Mouse (Mus musculus) brown adipose tissue, adult 24 weeks (tissue): ENCODE measurements at regions not wholly inside any gene's neighbourhood (a gene's known extent, or its start where the extent isn't known, plus 50 kb on each side); places are given as distances from the start of the nearest gene placed in this dataset.

Experiments
- H3K27ac ChIP-seq: fragments of 200-500 bp; replicated peaks from 2 replicates; pipeline ENCODE4 v1.5.1; 2012; ENCODE audit warnings: low read depth, mild to moderate bottlenecking, low read length
- H3K4me1 ChIP-seq: fragments of 200-500 bp; 2 replicates; pipeline ENCODE4 v1.6.1; 2012; ENCODE audit warnings: low read length, mixed read lengths; ENCODE audit not compliant: control insufficient read depth, insufficient read depth, insufficient read length
- H3K4me3 ChIP-seq: fragments of 200-500 bp; 2 replicates; pipeline ENCODE4 v1.5.1; 2012; ENCODE audit warnings: low read depth, mild to moderate bottlenecking, low read length, moderate library complexity; ENCODE audit not compliant: insufficient read depth

DNA sequence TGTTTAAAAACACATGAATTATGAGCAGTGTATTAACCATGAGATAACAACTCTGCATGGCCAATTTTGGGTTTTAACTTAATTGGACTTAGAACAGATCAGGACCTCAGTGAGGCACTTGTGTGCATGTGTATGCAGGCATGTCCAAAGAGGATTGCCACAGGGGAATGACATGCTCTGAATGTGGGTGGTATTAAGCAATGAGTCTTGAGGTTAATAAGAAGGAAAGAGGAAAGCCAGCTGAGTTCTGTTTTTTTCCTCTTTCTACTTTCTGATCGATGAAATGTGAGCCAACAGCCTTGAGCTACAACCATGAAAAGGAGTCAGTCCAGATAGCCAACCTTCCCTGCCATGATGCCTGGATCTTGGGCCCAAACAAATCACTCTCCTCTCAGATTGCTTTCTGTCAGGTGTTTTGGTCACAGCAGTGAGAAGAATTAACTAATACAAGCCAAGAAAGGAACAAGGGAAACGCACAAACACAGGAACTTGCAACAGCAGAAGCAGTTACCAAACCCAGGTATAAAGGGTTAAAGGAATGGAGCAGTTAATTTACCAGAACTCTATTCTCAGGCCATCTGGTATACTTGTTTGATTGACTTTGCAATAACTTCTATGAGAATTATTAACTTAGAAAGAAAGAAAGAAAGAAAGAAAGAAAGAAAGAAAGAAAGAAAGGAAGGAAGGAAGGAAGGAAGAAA, 243.3 kb upstream of the Mmadhc start:
- Histone ChIP-seq H3K4me3 (no peak overlapping the region), H3K4me1 (no peaks in the 10 kb centered on the region), H3K27ac (no peak overlapping the region)

DNA sequence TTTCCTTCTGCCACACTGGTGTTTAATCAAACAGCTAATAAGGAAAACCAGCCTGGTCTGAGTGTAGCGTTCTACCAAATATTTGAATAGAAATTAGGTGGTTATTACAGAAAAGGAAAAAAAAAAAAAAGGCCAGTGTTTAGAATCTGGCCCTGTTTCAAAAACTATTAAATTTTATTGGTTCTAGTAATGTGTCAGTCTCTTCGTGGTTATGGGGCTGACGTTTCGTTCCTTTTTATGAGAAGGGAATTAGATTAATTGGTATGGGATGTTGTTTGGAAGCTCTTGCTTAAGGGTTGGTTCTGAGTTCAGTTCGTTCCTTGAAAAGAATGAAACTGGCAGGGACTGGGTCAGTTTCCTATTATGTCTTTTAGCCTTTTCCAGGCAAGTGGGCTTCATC, 241.5 kb upstream of the Mmadhc start:
- Histone ChIP-seq H3K4me3 (no peak overlapping the region), H3K27ac (no peak overlapping the region), H3K4me1 (no peaks in the 10 kb centered on the region)

DNA sequence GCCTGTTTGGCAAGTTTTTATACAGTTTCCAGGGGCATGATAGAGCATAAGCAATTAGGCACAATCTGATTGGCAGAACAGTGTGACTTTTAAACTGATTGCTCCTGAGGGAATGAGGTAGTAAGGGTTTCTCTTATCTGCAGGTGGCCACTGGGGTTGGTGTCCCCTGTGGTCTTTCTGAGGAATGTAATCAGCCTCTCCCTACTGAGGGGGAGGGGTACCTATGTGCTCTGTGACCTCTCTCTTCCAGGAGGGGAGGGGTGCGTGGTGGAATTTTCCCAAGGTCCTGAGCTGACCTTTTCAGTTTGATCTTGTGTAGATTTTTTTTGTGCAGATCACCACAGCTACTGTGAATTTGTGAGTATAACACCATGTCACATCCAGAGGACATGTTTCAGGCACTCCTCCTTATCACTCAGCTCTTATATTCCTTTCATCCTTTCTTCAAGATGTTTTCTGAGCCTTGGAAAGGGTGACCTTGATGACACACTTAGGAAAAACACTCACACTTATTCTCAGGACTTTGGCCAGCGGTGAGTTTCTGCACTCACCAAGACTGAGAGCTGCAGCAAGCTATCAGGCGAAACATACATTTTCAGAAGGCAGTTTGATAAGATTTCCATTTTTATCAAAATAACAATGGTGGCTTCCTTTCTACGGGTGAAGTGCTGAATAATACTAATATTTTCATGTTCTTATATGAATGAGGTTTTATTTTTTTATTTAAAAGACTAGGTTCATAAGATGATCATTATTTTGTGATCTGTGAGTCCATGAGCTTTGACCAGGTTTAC, 238.7 kb upstream of the Mmadhc start:
- no peaks in the 10 kb centered on the region for H3K4me1 ChIP-seq
- no peak overlapping the region for H3K4me3 ChIP-seq
- no peak overlapping the region for H3K27ac ChIP-seq

DNA sequence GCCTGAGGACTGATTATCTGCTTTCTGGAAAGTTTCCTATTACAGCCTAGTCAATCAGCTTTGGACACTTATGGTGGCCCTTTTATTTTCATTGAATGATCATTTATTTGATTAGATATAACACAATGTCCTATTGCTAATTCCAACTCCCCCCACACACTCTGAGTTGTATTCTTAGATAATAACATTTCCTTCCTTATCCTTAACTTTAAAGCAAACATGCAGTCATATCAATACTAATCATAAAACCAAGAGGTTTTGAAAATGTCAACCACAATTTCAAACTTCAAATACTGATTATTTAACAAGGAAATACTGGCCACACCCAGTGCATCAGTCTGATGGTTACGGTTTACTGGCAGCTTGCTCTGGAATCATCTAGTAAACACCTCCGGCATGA, 237.1 kb upstream of the Mmadhc start:
- H3K27ac ChIP-seq = no peak overlapping the region
- no peaks in the 10 kb centered on the region for H3K4me1 ChIP-seq
- H3K4me3 ChIP-seq = no peak overlapping the region

DNA sequence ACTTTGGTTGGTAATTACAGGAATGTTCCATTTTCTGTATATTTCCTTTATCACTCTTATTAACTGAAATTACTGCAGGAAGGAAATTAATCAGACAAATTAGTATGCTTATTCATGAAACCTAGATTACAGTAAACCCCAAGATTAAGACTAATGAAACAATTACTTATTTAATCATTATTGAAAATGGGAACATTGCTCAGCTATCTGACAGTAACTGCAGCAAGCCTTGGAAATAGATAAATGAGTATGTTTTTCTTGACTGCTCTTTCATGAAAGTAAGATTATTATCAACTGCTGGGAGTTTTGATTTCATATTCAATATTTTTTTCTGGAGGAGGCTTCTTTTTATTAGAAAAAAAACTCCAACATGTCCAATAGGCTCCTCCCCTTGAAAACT, 230.8 kb upstream of the Mmadhc start:
- H3K27ac ChIP-seq = no peak overlapping the region
- no peak overlapping the region for H3K4me3 ChIP-seq
- no peaks in the 10 kb centered on the region for H3K4me1 ChIP-seq

DNA sequence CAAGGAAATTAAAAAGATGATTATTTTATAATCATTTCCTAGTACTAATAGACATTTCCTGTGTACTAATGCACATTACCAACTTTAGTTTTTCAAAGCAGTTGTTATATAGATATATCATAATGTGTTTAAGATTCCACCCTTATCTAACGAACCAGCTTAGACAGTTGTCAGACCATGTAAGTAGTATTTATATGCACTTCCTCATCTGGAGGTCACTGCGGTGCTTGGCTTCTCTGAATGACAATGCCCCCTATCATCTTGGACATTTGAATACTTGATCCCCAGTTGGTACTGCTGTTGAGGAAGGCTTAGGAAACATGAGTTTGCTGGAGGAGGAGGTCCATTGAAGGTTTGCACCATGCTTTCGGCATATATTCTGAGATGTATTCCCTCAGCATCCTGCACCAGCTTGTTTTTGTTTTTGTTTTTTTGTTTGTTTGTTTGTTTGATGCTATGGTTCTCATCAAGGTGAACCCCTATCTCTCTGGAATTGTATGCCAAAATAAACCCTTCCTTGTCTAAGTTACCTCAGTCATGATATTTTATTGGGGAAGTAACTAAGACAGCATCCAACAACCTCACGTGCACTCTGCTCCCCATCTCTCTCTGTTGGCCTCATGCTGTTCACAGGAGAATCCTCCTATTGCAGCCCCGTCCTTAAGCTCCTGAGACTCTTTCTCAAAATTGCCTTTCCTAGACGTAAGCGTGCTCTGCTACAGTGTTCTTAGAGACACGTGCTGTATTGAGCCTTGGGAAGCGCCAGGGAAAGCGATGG, 228.4 kb upstream of the Mmadhc start:
- no peak overlapping the region for H3K27ac ChIP-seq
- no peaks in the 10 kb centered on the region for H3K4me1 ChIP-seq
- H3K4me3 ChIP-seq = no peak overlapping the region

DNA sequence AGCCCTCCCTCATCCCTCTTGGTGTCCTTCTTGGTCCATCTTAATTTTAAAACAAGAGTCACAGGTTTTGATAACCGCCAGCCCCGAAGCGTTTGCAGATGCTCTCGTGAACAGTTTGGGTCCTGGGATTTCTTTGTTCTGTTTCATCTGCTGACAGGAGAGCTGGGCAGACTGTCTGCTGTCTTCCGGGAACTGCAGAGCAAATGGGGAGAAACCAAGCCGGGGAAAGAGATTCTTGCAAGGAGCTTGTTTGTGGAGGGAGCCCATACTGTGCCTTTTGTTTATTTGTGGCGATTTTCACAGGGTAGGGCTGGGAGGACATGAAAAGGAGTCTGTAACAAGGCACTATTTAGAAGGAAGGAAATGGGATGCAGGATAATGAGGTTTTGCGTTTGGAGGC, 223.6 kb upstream of the Mmadhc start:
- H3K4me3 ChIP-seq = no peak overlapping the region
- H3K4me1 ChIP-seq = no peaks in the 10 kb centered on the region
- no peak overlapping the region for H3K27ac ChIP-seq

DNA sequence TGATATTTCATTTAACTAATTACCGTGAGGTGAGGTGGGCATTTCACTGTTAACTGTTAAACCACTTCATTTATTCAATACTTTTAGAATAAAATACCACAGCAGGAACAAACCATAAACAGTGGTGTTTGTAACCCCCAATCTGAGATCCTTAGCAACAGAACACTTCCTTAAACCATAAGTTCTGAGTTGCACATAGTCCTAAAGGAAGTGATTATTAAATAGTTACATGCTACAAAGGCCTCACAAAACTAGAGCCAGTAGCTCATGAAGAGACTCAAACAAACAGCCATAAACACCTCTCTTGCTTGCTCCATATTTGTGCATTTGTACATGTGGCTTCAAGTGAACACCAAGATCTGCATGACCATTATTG, 222.5 kb upstream of the Mmadhc start:
- Histone ChIP-seq H3K4me3 (no peak overlapping the region), H3K4me1 (no peaks in the 10 kb centered on the region), H3K27ac (peak overlapping the region; percentile 34; the same call in 1 of the 2 replicates)

DNA sequence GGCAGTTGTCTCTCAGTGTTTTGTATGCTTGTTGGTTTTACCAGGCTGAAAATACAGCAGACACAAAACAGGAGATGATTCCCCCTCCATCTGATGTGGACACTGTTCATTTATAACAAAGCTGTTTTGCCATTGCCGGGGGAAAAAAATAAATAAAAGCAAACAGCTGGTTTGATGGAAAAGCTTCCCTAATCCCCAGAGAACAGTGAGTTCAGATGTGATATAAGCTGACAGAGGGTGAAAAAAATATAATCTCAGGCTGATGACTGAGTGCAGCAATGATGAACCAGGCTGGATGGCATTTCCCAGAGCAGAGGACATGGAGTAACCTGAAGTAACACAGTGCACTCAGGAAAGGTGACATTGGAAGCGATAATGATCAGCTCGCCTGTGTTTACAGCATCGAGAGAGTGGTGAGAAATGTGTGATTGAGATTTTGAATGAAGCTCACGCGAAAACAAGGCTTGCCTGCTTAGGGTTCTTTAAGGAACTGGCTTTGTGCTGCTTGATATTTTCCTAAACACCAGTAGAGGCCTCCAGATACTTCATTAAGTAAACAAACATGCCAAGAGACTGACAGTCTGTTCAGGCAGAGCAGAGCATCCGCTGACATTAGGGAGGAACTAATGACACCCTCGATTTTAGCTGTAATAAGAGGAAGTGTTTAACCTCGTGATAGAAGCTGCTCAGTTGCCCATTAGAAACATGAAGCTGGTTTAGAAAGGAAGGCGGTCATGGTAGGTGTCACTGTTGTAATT, 221.9 kb upstream of the Mmadhc start:
- Histone ChIP-seq H3K4me1 (no peaks in the 10 kb centered on the region), H3K27ac (no peak overlapping the region), H3K4me3 (no peak overlapping the region)

DNA sequence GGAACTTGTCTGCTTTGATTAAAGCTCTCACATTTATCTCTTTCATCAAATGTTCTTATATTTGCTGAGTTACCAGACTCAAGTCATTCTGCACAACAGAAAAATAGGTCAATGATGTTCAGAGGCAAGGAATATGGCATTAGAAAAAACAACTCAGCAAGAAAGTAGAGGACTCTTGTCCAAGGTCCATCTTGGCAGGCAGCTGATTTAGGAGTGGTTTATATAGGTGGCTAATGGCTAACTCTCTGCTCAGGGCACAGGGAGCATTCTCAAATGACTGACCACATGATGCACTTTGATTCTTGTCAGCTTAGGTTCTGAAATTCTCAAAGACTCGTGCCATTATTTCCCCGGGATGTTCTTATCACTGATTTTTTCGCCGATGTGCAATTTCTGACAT, 216.7 kb upstream of the Mmadhc start:
- Histone ChIP-seq H3K4me1 (no peaks in the 10 kb centered on the region), H3K27ac (no peak overlapping the region), H3K4me3 (no peak overlapping the region)

DNA sequence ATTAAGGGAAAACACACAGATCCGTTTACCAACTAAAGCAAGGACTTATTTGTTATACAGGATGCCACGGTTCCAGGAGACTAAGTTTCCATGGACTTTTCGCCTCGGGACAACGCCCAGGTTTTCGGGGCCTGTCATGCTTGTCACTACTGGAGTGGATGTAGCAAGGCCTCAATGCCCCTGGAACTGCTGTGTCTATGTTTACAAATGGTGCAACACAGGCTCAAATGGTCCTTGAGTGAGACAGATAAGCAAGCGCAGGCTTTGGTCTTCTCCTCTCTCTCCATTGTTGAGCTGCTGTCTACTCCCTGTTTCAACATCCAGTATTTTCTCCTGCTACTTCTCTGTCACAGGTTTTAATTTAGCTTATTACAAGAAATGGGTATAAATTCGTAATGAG, 202.1 kb upstream of the Mmadhc start:
- Histone ChIP-seq H3K27ac (no peak overlapping the region), H3K4me3 (no peak overlapping the region), H3K4me1 (no peaks in the 10 kb centered on the region)

DNA sequence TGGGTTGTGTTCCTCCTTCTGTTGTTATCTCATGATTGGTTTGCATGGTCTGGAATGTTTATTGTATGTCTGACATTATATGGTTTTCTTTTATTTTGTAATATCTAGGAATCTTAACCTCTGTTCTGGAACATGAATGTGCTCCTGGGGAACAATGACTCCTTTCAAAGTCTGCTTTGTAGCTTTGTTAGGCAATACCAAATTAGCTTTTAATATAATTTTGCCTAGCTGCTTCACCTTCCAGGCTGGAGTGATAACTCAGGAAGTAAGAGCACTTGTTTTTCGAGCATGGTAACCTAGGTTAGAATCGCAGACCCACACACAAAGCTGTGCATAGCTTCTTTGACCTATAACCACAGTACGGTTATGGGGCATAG, 199.4 kb upstream of the Mmadhc start:
- no peaks in the 10 kb centered on the region for H3K4me1 ChIP-seq
- no peak overlapping the region for H3K27ac ChIP-seq
- H3K4me3 ChIP-seq = no peak overlapping the region

DNA sequence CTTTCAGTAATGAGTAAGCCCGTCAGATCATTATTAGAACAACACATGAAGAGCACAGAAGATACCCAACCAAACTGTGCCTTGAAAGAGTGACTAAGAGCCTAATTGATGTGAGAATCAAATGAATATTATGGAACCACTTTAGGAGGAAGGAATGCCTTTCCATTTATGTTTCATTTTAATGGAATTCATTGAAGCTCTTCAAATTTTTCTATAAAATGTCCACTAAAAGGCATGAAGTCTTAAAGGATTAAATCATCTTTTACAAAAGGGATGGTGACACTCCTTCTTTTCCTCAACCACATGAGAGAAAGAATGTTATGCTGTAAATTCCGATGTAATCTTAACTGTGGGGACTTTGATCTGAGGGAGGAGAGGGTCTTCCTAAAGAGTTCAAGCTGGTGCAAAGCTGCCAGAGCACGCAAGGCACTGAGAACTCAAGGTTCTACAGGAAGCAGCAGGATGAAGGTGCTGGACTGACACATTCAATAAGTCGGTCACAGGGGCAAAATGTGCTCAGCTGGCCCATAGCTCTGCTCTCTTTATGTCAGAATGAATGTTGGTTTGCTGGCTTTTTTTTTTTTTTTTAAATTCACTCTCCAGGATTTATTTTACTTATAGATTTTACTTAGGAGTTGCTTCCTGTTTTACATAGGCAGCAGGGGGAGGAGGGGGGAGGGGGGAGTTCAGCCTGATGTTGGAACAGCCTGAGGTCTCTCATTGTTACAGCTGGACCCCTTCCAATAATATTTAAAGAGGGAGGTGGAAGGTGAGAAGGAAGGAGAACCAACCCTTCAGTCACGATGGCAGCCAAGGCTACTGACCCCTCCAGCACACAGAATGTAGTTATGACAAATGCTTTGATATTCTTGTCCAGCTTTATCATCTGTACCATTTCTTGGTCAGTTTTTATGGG, 198.8 kb upstream of the Mmadhc start:
- Histone ChIP-seq H3K4me1 (no peaks in the 10 kb centered on the region), H3K27ac (no peak overlapping the region)

DNA sequence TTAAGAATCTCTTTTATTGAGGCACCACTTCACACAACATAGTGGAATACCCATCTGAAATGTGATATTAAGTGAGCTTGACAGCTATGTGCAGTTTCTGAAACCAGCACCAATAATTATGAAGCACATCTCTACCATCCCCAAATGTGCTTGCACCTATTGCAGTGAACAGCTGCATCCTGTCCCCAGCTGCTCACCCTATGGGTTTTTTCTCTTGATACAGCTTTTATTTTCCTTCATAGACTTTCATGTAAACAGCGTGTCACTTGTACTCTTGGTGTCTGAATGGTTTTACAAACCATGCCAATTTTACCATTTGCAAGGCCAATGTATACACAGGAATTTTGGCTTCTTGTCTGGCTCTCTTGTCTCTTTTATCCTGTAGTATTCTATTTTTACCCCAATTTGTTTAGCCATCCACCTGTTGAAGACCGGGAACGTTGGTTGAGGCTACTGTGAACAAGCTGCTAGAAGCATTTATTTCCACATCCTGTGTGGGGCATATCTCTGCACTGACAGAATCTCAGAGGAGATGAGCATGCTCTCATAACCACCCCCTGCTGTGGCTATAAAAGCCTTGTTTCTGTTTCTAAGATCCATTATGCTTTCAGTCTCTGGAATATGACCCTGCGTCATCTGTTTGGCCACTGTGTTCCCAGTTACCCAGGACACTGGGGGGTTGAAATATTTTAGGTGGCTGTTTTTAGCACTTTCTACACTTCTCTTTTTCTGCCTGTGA, 197.2 kb upstream of the Mmadhc start:
- H3K4me1 ChIP-seq = no peaks in the 10 kb centered on the region
- no peak overlapping the region for H3K4me3 ChIP-seq
- no peak overlapping the region for H3K27ac ChIP-seq

More for the DNA sequence above, 198.8 kb upstream of the Mmadhc start:
- no peak overlapping the region for H3K4me3 ChIP-seq
